Mouse (Mus musculus): ENCODE data around the gene Mpv17l2.

Gene Mpv17l2

DNA sequence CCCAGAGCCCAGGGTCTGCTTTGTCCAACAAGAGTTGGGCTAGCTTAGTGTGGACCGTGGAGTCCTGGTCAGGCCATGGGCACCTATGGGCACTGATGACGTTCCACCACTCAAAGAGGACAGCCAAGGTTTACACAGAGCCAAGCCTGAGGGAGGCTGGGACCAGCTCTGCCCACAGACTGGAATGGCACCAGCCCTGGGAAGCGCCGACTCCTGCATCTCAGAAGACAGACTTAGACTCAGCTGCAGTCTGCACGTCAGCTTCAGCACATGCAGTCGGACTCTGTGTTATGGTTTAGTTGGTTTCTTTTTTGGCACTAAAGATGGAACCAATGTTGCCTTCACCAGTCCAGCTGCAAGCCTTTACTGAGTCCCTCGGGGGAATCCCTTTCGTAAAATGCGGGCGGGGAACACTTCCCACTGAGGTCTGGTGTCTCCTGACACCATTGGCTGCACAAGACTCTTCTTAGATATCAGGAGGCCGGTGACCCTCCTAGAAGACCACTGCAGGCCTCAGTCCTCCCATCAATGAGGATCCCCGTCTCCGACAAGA is 10.5 kb downstream of the Mpv17l2 start:
- peak in 1 of 2 experiments; percentile 16 for DNase-seq (ENCODE audit: low spot score in 2 of 2)

DNA sequence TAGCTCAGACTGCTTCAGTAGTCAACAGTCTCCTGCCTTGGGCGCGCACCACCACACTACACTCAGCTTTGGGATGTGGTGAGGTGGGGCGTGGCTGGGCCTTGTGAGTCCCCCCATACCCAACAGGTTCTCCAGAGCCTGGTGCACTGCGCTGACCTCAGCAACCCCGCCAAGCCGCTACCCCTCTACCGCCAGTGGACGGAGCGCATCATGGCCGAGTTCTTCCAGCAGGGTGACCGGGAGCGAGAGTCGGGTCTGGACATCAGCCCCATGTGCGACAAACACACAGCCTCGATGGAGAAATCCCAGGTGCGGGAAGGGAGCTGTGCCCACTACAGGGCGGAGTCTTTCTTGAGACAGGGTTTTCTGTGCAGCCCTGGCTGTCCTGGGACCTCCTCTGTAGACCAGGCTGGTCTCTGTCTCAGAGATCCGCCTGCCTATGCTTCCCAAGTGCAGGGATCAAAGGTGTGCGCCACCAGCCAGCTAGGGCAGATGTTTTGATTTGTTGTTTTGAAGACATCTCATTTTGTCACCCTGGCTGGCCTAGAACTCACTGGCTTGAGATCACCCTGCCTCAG is 11.6 kb downstream of the Mpv17l2 start:
- DNase-seq (ENCODE audit: low spot score in 2 of 2), result peak in 1 of 2 experiments; percentile 15

DNA sequence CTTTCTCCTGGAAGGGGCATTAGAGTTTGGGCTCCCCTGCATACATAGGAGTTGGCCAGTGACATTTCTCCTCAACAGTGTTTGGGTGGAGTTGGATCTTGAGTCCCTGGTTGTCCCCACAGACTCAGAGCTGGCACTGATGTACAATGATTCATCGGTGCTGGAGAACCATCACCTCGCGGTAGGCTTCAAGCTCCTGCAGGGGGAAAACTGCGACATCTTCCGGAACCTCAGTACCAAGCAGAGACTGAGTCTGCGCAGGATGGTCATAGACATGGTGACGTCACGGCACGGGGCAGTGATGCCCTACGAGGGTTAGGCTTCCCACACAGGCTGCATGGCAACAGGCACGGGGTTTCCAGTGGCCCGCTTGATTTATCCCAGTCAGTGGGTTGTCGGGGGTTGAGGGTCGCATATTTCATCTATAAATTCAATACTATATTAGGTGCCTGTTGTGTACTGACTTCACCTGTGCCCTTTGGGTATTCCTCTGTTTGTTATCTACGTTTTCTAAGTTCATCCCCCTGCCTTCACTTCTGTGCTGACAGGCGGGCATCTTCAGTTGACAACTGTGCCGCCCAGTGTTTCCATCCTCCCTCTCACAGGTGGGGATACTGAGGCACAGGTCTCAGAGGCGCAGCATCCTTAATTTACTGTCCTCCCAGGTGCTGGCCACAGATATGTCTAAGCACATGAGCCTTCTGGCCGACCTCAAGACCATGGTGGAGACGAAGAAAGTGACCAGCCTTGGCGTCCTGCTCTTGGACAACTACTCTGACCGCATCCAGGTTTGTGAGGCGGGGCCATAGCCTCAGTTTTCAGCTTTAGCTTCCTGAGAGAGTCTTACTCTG is 12.3 kb downstream of the Mpv17l2 start:
- peak in 1 of 2 experiments; percentile 13 for DNase-seq (ENCODE audit: low spot score in 2 of 2)

DNA sequence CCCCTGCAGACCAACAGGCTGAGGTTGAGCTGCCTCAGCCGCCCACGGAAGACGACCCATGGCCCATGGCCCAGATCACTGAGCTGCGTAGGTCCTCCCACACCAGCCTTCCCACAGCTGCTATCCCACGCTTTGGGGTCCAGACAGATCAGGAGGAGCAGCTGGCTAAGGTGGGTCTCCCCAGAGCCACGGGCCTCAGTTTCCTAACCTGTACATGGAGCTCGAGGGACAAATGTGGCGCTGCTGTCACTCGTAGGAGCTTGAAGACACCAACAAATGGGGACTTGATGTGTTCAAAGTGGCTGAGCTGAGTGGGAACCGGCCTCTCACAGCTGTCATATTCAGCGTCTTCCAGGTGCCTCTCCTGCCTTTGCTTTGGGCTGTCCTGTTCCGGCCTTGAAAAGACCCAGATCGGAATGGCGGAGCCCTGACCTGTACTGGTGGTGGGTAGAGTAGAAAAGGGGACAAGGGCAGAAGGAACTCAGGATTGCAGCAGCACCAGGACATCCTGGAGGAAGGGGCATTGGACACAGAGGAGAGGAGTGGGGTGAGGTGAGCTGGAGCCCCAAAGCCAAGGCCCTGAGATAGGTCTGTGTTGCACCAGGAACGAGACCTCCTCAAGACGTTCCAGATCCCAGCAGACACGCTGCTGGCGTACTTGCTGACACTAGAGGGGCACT is 13.4 kb downstream of the Mpv17l2 start:
- DNase-seq (ENCODE audit: low spot score in 2 of 2), result peak in 1 of 2 experiments; percentile 12

DNA sequence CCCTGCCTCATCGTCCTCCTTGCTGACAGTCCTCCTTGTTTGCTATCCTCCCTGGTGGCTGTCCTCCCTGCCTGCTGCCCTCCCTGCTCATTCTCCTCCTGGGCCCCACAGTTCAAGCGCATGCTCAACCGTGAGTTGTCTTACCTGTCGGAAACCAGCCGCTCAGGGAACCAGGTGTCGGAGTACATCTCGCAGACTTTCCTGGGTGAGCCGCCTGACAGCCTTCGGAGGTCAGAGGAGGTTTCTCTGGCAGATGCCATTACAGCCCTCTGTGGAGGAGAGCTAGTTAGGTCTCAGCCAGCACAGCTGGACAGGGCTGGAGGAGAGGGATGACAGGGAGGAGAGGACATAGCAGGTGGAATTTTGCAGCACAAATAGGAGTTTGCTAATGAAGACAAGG is 14.1 kb downstream of the Mpv17l2 start:
- peak in 1 of 2 experiments; percentile 11 for DNase-seq (ENCODE audit: low spot score in 2 of 2)

DNA sequence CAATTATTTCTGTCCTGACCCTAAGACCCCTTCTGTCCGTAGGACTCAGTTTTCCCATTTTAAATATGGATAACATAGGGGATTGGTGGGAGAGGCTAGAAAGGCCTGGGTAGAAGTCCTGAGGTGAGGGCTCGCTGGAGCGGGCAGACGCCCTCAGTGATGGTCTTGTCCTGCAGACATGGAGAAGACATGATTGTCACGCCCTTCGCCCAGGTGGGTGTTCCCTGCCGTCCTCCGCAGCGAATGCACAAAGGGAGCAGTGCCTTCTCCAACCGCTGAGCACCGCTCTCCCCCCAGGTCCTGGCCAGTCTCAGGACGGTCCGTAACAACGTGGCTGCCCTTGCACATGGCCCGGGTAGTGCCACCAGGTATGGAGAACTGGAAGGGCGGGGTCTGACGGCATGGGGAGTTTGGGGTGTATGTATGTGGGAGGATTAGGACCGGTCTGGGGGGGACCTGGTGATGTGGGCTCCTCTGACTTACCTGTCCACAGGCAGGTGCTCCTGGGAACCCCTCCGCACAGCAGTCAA is 15.0 kb downstream of the Mpv17l2 start:
- peak in 1 of 2 experiments; percentile 18 for DNase-seq (ENCODE audit: low spot score in 2 of 2)

DNA sequence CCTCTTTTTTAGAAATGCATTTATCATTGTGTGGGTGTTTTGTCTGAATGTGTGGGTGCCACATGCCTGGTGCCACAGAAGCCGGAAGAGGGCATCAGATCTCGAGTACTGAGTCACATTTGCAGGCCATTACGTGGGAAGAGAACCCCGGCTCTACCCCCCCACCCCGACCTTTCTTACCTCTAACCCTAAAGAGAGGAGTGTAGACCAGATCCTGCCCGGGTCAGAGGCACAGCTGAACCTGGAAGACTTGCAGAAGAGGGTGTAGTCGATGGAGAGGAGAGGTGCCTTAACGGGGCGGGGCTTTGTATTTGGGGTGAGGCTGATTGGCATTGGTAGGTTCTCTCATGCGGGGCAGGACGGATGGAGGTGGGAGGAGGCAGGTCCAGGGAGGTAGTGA is 15.9 kb downstream of the Mpv17l2 start:
- DNase-seq (ENCODE audit: low spot score in 2 of 2), result peak in 1 of 2 experiments; percentile 48

DNA sequence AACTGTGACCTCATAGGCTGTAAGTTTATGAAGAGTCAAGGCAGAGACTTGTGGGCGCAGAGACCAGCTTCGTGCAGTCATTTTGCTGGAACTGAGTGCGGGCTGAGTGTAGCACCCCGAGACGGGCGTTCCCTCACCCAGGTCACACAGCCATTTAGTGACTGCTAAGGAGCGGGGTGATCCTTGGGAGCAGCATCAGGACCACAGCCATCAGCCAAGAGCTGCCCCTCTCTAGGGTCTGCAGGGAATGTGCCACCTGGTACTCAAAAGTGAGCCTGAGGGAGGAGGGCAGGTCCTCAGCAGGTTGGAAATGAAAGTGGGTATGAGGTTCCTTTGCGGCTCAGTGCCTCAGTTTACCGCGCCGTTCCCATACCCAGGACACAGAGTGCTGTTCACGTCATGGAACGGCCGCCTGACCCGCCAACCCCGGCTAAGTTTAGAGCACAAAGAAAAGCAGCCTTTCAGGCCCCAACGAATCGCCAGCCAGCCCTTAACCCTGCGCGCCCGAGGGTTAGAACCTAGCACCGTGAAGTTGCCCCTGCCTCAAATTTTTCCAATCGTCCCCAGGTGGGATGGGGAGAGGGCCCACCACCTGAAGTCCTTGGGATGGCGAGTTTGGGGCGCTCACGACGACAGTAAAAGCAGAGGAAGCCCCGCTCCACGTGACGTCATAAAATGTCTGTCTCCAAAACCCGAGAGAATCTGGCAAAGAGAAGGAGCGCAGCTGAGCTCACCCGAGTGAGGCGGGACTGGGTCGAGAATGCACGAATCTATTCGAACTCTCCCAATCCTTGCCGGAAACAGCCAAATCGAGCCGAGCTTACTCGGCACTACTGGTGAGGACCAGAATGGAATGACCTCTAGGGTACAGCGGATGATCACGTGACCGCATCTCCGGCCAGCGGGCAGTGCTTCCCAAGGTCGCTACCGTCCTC is 16.8 kb downstream of the Mpv17l2 start:
- DNase-seq (ENCODE audit: low spot score in 2 of 2), result peak in 1 of 2 experiments; percentile 34

DNA sequence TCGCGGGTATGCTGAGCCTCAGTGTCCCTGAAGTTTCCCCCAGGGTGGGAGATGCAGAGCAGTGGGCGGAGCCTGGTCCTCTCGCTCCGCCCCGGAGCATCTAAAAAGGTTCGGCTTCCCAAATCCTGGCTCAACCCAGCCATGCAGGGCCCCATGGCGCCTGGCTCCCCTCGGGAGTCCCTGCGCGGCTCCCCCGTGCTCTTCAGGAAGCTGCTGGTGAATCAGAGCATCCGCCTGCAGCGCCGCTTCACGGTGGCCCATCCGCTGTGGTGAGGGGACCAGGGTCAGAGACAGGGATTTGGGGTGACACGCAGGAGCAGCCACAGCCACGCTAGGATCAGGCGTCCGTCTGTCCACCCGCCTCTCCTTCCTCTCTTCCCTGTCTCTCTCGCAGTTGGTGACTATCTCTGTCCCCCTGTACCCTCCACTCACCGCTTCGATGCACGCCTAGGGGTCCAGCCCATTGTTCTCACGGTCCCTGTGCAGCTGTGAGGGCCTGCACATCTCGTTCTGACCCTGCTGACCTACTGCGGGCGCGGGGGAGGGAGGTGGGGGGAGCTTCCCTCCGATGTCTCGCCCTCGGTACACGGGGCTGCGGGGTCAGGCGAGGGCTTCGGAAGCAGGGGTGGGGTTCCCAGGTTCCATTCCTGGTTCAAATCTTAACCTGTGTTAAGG is 17.6 kb downstream of the Mpv17l2 start:
- DNase-seq (ENCODE audit: low spot score in 2 of 2), result peak in 1 of 2 experiments; percentile 31

DNA sequence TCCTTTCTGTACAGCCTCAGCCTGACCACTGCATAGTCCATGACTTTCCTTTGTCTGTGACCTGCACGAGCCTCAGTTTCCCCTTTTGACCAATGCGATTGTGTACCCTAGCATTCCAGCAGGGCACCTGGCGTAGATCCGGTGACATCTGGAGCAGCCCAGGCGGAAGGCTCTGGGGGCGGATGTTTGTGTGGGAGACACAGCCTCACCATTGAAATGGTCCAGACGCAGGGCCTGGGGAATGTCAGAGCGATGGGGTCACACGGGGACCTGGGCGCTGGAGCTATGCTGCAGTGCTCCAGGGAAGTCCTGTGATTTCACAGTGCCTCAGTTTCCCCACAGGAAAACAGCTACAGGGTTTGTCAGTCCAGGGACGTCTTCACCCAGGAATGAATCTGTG is 18.6 kb downstream of the Mpv17l2 start:
- peak in 1 of 2 experiments; percentile 11 for DNase-seq (ENCODE audit: low spot score in 2 of 2)

DNA sequence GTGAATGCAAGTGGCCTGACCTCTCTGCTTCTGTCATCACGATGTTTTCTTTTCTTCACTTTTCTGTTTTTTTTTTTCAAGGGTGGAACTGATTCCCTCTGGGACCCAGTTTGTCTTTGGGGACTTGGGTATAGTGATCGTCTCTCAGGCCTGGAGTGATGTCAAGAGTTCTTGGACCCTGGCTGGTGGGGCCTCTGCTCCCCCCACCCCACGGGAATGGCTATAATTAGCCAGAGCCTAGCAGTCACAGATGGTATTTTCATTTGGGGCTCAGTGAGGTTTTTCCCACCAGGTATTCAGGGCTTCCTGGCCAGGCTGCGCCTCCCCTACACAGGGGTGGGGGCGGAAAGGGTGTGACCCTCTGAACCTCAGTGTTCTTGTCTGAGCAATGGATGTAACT is 19.1 kb downstream of the Mpv17l2 start:
- peak in 1 of 2 experiments; percentile 8 for DNase-seq (ENCODE audit: low spot score in 2 of 2)

DNA sequence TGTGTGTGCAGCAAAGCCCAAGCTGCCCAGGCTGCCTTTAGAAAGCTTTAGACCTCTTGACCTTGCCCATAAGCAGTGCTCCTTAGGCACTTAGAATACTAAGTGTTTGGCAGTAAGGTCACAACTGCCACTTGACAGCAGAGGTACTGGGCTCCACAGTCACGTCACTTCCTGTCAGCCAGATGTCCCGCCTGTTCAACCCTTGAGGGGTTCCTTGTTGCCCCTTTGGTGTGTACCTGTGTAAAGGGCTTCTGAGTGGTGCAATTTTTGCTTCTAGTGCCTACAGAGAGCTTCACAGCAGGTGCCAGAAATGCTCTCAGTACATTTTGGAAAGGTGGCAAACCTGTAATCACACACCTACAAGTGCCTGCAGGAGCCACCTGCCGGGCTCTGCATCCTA is 22.5 kb downstream of the Mpv17l2 start:
- DNase-seq (ENCODE audit: low spot score in 2 of 2), result no peak

DNA sequence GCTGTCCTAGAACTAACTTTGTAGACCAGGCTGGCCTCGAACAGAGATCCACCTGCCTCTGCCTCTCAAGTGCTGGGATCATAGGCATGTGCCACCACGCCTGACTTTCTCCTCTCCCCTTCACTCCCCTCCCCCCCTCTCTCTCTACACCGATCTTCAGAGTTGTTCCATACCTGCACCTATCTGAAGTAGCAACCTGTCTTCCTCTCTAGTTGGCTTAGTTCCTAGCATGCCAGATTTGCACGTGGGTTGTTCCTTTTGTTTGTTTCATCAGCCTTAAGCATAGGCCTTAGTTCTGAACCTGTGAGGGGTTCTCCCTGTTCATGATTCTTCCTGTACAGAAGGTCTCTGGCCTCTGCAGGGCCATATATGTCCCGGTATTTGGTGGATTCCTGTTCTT is 23.0 kb downstream of the Mpv17l2 start:
- DNase-seq (ENCODE audit: low spot score in 2 of 2), result no peak

DNA sequence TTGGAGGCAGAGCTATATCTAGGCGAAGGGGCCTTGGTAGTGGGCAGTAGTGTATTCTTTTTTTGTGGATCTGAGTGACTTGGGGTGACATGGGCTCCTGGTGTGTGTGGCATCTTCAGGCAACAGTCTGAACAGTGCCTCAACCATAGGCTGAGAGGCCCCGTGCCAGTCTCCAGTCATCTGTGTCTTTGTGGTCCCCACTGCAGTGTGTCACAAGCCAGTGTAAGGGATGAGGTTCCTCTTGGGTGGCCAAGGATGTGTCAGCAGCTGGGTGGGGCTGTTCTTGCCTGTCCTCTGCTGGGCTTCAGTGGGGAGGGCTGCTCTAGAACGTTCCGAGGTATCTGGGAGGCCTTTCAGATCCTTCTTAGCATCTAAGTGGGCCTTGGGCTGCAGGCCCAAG is 29.8 kb downstream of the Mpv17l2 start:
- no peak for DNase-seq (ENCODE audit: low spot score in 2 of 2)

DNA sequence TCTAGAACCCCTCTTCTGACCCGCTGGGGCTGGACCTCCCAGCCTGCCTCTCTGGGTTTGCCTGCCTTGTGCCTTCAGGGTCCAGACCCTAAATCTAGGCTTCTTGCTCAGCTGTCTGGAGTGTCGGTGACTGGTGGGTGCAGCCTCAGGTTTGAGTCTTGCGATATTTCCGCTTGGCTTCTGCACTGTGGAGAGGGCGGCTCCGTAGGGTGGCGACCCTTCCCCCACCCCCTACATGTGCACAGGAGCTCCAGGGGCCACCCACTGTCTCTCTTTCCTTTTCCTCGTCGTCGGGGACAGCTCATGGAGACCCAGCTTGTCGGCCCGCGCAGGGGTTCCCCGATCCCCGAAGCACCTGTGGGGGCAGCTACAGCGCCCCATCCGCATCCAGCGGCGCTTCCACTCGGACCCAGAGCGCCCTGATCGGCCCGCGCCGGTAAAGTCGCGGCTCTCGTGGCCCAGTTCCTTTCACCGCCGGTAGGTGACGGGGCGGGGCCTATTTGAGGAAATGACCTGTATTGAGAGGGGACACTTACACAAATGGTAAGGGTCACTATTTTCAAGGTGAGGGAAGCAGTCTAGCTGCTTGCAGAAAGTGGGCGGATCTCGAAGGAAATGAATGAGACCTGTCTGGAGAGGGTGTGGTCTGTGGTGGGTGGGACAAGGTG is 30.8 kb downstream of the Mpv17l2 start:
- peak in 1 of 2 experiments; percentile 75 for DNase-seq (ENCODE audit: low spot score in 2 of 2)

DNA sequence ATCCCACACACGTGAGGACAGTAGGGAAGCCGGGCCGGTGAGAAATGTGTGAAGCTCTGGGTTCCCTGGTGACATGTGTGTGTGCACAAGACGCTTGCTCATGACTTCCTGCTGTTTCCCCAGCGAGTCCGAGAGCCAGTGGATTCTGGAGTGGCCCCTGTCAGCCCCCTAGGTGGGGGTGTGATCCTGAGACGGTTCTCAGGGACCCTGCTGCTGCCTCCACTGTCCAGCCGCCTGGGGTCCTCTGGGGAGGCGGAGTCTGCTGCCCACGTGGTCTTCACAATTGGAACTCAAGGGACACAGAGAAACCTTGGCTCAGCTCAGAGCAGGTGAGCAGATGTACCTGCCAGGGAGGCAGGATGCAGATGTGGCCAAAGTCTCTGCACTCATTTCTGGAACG is 34.0 kb downstream of the Mpv17l2 start:
- DNase-seq (ENCODE audit: low spot score in 2 of 2), result no peak

DNA sequence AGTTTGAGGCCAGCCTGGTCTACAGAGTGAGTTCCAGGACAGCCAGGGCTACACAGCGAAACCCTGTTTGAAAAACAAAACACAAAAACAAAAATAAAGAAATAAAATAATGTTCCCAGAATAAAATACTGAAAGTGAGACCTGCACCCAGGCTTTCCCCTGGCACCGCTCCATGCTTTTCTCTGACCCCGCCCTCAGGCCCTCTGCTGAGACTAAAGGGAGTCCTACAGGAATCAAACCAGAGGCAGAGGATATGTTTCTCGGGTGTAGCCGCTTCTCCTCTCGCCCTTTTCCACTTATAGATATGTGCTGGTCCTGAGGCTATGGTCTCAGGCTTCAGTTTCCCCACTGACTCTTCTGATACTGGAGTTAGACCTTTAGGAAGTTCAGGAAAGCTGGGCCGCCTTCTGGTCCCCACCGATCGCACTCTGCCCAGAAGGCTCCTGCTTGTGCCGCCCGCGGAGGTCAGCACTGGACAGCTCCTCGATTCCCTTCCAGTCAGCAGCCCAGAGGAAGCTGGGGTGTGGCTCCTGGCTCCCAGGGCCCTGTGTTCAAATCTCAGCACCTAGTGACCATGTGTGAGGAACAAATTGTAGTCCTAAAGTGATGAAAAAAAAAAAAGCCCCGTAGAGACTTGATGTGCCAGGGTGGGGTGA is 34.8 kb downstream of the Mpv17l2 start:
- DNase-seq (ENCODE audit: low spot score in 2 of 2), result no peak

DNA sequence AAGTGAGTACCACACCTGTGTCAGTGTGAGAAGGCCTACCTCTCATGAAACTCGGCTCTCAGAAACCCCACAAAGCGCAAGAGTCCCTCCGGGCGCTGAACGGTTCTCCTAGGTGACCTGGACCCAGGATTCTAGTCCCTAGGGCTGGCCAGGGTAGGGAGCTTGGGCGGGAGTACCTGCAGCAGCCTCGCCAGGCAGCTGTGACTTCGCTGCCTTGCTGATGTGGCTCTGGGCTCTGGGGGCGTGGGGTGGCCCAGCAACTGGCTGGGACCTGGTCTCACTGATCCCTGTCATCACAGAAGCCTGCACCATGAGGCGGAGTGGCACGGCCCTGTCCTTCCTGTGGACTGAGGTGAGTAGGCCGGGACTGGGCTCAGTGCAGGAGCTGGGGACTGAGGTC is 36.5 kb downstream of the Mpv17l2 start:
- DNase-seq (ENCODE audit: low spot score in 2 of 2), result no peak

DNA sequence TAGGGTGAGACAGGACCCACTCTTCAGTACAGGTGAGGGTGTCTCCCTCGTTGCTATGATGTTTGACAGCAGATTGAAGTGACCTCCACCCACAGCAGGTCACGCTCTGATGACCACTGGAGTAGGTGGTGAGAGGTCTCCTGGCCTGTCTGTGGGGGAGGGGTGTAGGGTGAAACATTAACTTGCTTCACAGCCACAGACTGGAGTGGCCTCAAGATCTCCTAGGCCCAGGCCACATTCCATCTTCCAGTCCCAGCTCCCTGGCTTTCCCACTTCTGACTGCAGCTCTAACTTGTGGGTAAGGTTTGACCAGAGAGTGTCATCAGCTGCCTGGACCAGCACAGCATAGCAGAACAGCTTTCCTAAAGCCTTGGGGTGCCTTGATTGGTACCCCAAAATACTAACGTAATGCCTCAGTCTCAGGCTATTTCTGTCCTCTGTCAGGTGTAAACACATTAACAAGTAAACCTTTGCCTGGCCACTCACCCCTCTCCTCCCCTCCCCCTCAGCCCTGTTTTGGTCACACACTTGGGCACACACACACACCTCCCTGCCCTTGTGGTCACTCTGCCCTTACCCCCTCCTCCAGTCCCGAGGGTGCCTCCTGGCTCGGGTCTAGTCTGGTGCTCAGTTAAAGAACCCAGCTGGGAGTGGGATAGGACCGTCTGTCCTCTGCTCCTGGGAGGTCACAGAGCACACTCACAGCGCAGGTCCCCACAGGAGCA is 37.1 kb downstream of the Mpv17l2 start, which contains the start of gene Pde4c:
Gene Pde4c (plus strand): TSS at position 235 of the 725 bp plus-strand sequence.
- no peak for DNase-seq (ENCODE audit: low spot score in 2 of 2)

Data from spleen, postnatal 10 days (tissue).